Mouse (Mus musculus) ES-E14 (cell line): ENCODE measurements at regions not wholly inside any gene's neighbourhood (a gene's known extent, or its start where the extent isn't known, plus 50 kb on each side); places are given as distances from the start of the nearest gene placed in this dataset.

Source experiments
- CHD2 ChIP-seq: IDR thresholded peaks from 2 replicates; pipeline ENCODE4 v1.6.1; 2014; ENCODE audit warnings: mild to moderate bottlenecking, low read depth, low read length, inconsistent platforms
- HCFC1 ChIP-seq: IDR thresholded peaks from 2 replicates; pipeline ENCODE4 v1.6.1; 2012; ENCODE audit warnings: low read length, inconsistent platforms, borderline replicate concordance; ENCODE audit not compliant: insufficient read depth
- MAFK ChIP-seq: IDR thresholded peaks from 2 replicates; pipeline ENCODE4 v1.6.1; 2014; ENCODE audit warnings: mild to moderate bottlenecking, low read depth, low read length, inconsistent platforms; ENCODE audit not compliant: insufficient read depth
- ZC3H11A ChIP-seq: IDR thresholded peaks from 2 replicates; pipeline ENCODE4 v1.6.1; 2012; ENCODE audit warnings: low read depth, mild to moderate bottlenecking, inconsistent platforms, low read length, borderline replicate concordance
- ZNF384 ChIP-seq: IDR thresholded peaks from 2 replicates; pipeline ENCODE4 v1.6.1; 2012; ENCODE audit warnings: low read depth, low read length, inconsistent platforms

DNA sequence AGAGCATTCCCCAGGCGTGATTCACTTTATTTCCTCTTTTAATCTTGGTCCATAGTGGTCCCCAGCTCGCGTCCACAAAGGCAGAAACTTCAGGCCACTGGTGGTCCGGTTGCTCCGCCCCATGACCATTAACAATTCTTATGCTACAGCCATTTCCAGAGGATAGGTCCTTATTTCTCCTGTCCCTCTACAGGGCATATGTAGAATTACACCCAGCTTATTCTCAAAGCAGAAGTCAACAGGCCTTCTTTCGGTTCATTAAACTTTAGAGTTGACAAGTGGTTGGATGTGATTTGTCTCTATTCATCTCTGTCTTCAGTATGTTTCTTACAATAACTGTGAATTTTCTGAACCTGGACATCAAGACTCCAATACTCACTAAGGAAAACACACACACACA lies 1632.4 kb upstream of the Flrt2 start:
- TF ChIP-seq ZC3H11A (no peak), CHD2 (no peak), HCFC1 (no peak), ZNF384 (no peak), MAFK (no peak)
